Mouse (Mus musculus) heart, postnatal 0 days (tissue): ENCODE measurements around the gene Ppp1r12b. TPM values are rescaled to one million over a fixed set of nuclear protein-coding genes. Genes with fewer than 3 reads are reported as not detected.

Source experiments
- ATAC-seq: fragments of 200-750 bp; cut with Nextera tagmentation; 2 replicates; pipeline ENCODE4 v1.8.0; 2017; ENCODE audit warnings: low read depth, moderate number of reproducible peaks, moderate library complexity; ENCODE audit not compliant: insufficient read depth
- DNase-seq: peaks from one replicate; pipeline ENCODE4 v3.0.0-alpha.2; 2016; ENCODE audit warnings: low spot score
- H3K27ac ChIP-seq: fragments of 300-500 bp; sonication (generic); 2 replicates; pipeline ENCODE4 v1.5.1; 2014; ENCODE audit warnings: low read depth, mild to moderate bottlenecking
- H3K27me3 ChIP-seq: fragments of 300-500 bp; sonication (generic); 2 replicates; pipeline ENCODE4 v1.6.1; 2014; ENCODE audit warnings: low read length, mixed read lengths; ENCODE audit not compliant: control insufficient read depth, insufficient read depth
- H3K36me3 ChIP-seq: fragments of 300-500 bp; sonication (generic); replicated peaks from 2 replicates; pipeline ENCODE4 v1.6.1; 2014; ENCODE audit warnings: low read length, mixed read lengths; ENCODE audit not compliant: control insufficient read depth, insufficient read depth
- H3K4me1 ChIP-seq: fragments of 300-500 bp; sonication (generic); 2 replicates; pipeline ENCODE4 v1.6.1; 2014; ENCODE audit warnings: antibody characterized with exemption; ENCODE audit not compliant: control insufficient read depth, insufficient read depth
- H3K4me2 ChIP-seq: fragments of 300-500 bp; sonication (generic); 2 replicates; pipeline ENCODE4 v1.6.1; 2014; ENCODE audit warnings: low read depth, mild to moderate bottlenecking, low read length, moderate library complexity
- H3K4me3 ChIP-seq: fragments of 300-500 bp; sonication (generic); 2 replicates; pipeline ENCODE4 v1.5.1; 2014; ENCODE audit warnings: low read depth, low read length
- H3K9ac ChIP-seq: fragments of 300-500 bp; sonication (generic); replicated peaks from 2 replicates; pipeline ENCODE4 v1.6.1; 2014; ENCODE audit warnings: low read depth, low read length, mixed read lengths
- H3K9me3 ChIP-seq: fragments of 300-500 bp; sonication (generic); replicated peaks from 2 replicates; pipeline ENCODE4 v1.6.1; 2016; ENCODE audit warnings: low read length; ENCODE audit not compliant: control insufficient read depth
- CTCF ChIP-seq: IDR thresholded peaks from 2 replicates; pipeline ENCODE4 v1.5.1; 2016; ENCODE audit warnings: antibody characterized with exemption, control low read depth, low read depth
- EP300 ChIP-seq: IDR thresholded peaks from 2 replicates; pipeline ENCODE4 v1.6.1; 2016; ENCODE audit warnings: antibody characterized with exemption, low read depth
- WGBS: fragments of 180-500 bp; shearing (Covaris S2); extraction: QIAGEN DNeasy Blood & Tissue Kit; methylation state at CpG from one replicate; pipeline ENCODE4 v1.1.7; 2014; 5-methylcytosine and 5-hydroxymethylcytosine counted together
- polyA plus RNA-seq: library from polyadenylated mRNA; unstranded; fragments of >200 nt; fragmentation: Nextera tagmentation; extraction: Ambion mirVana; gene quantifications from 2 replicates; pipeline ENCODE4 v1.2.1, GENCODE M21; 2015
- total RNA-seq: library from RNA; depleted of rRNA; stranded (reverse); fragments of >200 nt; gene quantifications from 2 replicates; pipeline ENCODE4 v1.2.3, GENCODE M21; 2014; ENCODE audit warnings: low replicate concordance

The Ppp1r12b gene
- total and polyA plus RNA-seq, 2 experiments from 2014 or later: 23.0 to 69.9 TPM

GRCm38 (mm10) chr1:134713421-134713969 is 242.2 kb downstream of the Ppp1r12b start:
- Histone ChIP-seq H3K4me2 (no peak overlapping the region), H3K27me3 (peaks cover 48% of the 10 kb centered on the region), H3K9me3 (no peaks in the 10 kb centered on the region), H3K9ac (no peak overlapping the region), H3K4me1 (peaks cover 7% of the 10 kb centered on the region; the same call in 1 of the 2 replicates), H3K36me3 (no peaks in the 10 kb centered on the region), H3K4me3 (no peak overlapping the region), H3K27ac (no peak overlapping the region)
- no peak for ATAC-seq
- WGBS: 49% methylated on average over 11 of the region's 11 CpGs
- no peak for DNase-seq
- TF ChIP-seq EP300 (no peak), CTCF (no peak)

- Histone ChIP-seq H3K27me3 (peaks cover 52% of the 10 kb centered on the region), H3K4me3 (no peak overlapping the region), H3K9me3 (no peaks in the 10 kb centered on the region), H3K27ac (no peak overlapping the region), H3K36me3 (no peaks in the 10 kb centered on the region), H3K4me1 (peaks cover 7% of the 10 kb centered on the region; the same call in 1 of the 2 replicates), H3K4me2 (no peak overlapping the region), H3K9ac (no peak overlapping the region)
- TF ChIP-seq EP300 (no peak), CTCF (no peak)
- 81% methylated on average over 9 of the region's 9 CpGs for WGBS
- no peak for DNase-seq
- no peak for ATAC-seq
These were observed 242.9 kb downstream of the Ppp1r12b start for GRCm38 (mm10) chr1:134712781-134713299.

- H3K27ac ChIP-seq: no peak overlapping the region
- H3K9me3 ChIP-seq: no peaks in the 10 kb centered on the region
- 62% methylated on average over 5 of the region's 5 CpGs for WGBS
- TF ChIP-seq CTCF (no peak), EP300 (no peak)
- no peak for ATAC-seq
- no peak overlapping the region for H3K4me3 ChIP-seq
- H3K9ac ChIP-seq: no peak overlapping the region
- H3K27me3 ChIP-seq: peaks cover 64% of the 10 kb centered on the region
- H3K36me3 ChIP-seq: no peaks in the 10 kb centered on the region
- H3K4me2 ChIP-seq: no peak overlapping the region
- H3K4me1 ChIP-seq: peaks cover 7% of the 10 kb centered on the region; the same call in 1 of the 2 replicates
- DNase-seq: no peak
These were observed 244.1 kb downstream of the Ppp1r12b start for GRCm38 (mm10) chr1:134711653-134712052.

- ATAC-seq (no peak), DNase-seq (no peak)
- H3K27ac ChIP-seq: no peak overlapping the region
- H3K9me3 ChIP-seq: no peaks in the 10 kb centered on the region
- TF ChIP-seq CTCF (no peak), EP300 (no peak)
- H3K4me1 ChIP-seq: peaks cover 7% of the 10 kb centered on the region; the same call in 1 of the 2 replicates
- 61% methylated on average over 7 of the region's 7 CpGs for WGBS
- no peak overlapping the region for H3K4me2 ChIP-seq
- H3K27me3 ChIP-seq: peaks cover 70% of the 10 kb centered on the region
- no peak overlapping the region for H3K4me3 ChIP-seq
- no peak overlapping the region for H3K9ac ChIP-seq
- no peaks in the 10 kb centered on the region for H3K36me3 ChIP-seq
These were observed 244.7 kb downstream of the Ppp1r12b start for GRCm38 (mm10) chr1:134711061-134711460.

- Histone ChIP-seq H3K36me3 (no peaks in the 10 kb centered on the region), H3K27me3 (peaks cover 82% of the 10 kb centered on the region), H3K9ac (no peak overlapping the region), H3K27ac (no peak overlapping the region), H3K4me2 (peak overlapping the region; percentile 74), H3K4me3 (peak overlapping the region; percentile 44), H3K4me1 (peaks cover 7% of the 10 kb centered on the region; the same call in 1 of the 2 replicates), H3K9me3 (no peaks in the 10 kb centered on the region)
- ATAC-seq (no peak), DNase-seq (no peak)
- WGBS: 17% methylated on average over 26 of the region's 26 CpGs
- no peak for TF ChIP-seq CTCF
- no peak for TF ChIP-seq EP300
These were observed 246.1 kb downstream of the Ppp1r12b start for GRCm38 (mm10) chr1:134709411-134710306.
